Mouse (Mus musculus) cerebellum, postnatal 36 days (tissue): ENCODE data around the gene Gm26938.

Experiments used
- DNase-seq, 2 experiments: peaks; one replicate each; pipeline ENCODE4 v3.0.0; 2021 to 2022; ENCODE audit warnings: mixed read lengths in 2 of 2

The Gm26938 gene

GRCm38 (mm10) chr5:139826357-139827055 is at the start of gene Gm26938, which contains the start of gene Psmg3:
Gene Gm26938 (minus strand): TSS chr5:139826407.
Gene Psmg3 (minus strand): TSS chr5:139826885.
- DNase-seq, result peak; percentile 89 to 97

- DNase-seq, result no peak
These were observed 45.3 kb upstream of the Gm26938 start for GRCm38 (mm10) chr5:139871526-139871925.

- DNase-seq, result no peak
These were observed 44.7 kb upstream of the Gm26938 start for GRCm38 (mm10) chr5:139870886-139871285.

- DNase-seq, result no peak
These were observed 36.6 kb upstream of the Gm26938 start for GRCm38 (mm10) chr5:139862759-139863158.

GRCm38 (mm10) chr5:139860328-139861104 is 34.3 kb upstream of the Gm26938 start:
- DNase-seq, result no peak

GRCm38 (mm10) chr5:139849626-139850320 is 23.6 kb upstream of the Gm26938 start:
- DNase-seq, result no peak

GRCm38 (mm10) chr5:139839142-139839541 is 12.9 kb upstream of the Gm26938 start:
- DNase-seq, result no peak

- peak; percentile 60 to 68 for DNase-seq
These were observed 12.3 kb upstream of the Gm26938 start for GRCm38 (mm10) chr5:139838476-139838892.

GRCm38 (mm10) chr5:139835706-139836105 is 9.5 kb upstream of the Gm26938 start:
- DNase-seq, result no peak

GRCm38 (mm10) chr5:139832125-139832524 is 5.9 kb upstream of the Gm26938 start:
- DNase-seq, result no peak

GRCm38 (mm10) chr5:139830734-139831133 is 4.5 kb upstream of the Gm26938 start:
- no peak for DNase-seq

GRCm38 (mm10) chr5:139829384-139829783 is 3.2 kb upstream of the Gm26938 start:
- DNase-seq, result no peak

GRCm38 (mm10) chr5:139827593-139827992 is 1.4 kb upstream of the Gm26938 start:
- peak in 1 of 2 experiments; percentile 15 for DNase-seq

- no peak for DNase-seq
These were observed 260 bp downstream of the Gm26938 start for GRCm38 (mm10) chr5:139825947-139826346.

GRCm38 (mm10) chr5:139824531-139824930 is 1.7 kb downstream of the Gm26938 start:
- DNase-seq, result no peak

- DNase-seq, result no peak
These were observed 4.4 kb downstream of the Gm26938 start for GRCm38 (mm10) chr5:139821466-139822459.

GRCm38 (mm10) chr5:139819538-139820181 is 6.5 kb downstream of the Gm26938 start, which contains the start of gene Tmem184a:
Gene Tmem184a (minus strand): TSS chr5:139819917.
- DNase-seq, result no peak

- DNase-seq, result no peak
These were observed 7.4 kb downstream of the Gm26938 start for GRCm38 (mm10) chr5:139818801-139819200.

- no peak for DNase-seq
These were observed 8.2 kb downstream of the Gm26938 start for GRCm38 (mm10) chr5:139818056-139818455.

- DNase-seq, result no peak
These were observed 8.9 kb downstream of the Gm26938 start for GRCm38 (mm10) chr5:139817292-139817691.

GRCm38 (mm10) chr5:139816445-139816844 is 9.8 kb downstream of the Gm26938 start:
- DNase-seq, result no peak
